Mouse (Mus musculus) heart, embryonic 11.5 days (tissue): Measurements from ENCODE around the gene Zfp281. TPM values are rescaled to one million over a fixed set of nuclear protein-coding genes. Genes with fewer than 3 reads are reported as not detected.

Experiments
- ATAC-seq: fragments of 200-750 bp; cut with Nextera tagmentation; replicated peaks from 2 replicates; pipeline ENCODE4 v1.8.0; 2017; ENCODE audit warnings: moderate library complexity; ENCODE audit not compliant: insufficient number of reproducible peaks, low FRiP score, low TSS enrichment
- H3K27ac ChIP-seq: fragments of 300-500 bp; sonication (generic); 2 replicates; pipeline ENCODE4 v1.5.1; 2014; ENCODE audit warnings: mild to moderate bottlenecking, low read depth, low read length
- H3K27me3 ChIP-seq: fragments of 300-500 bp; sonication (generic); 2 replicates; pipeline ENCODE4 v1.6.1; 2014; ENCODE audit warnings: mild to moderate bottlenecking, low read length, mixed read lengths; ENCODE audit not compliant: control insufficient read depth, insufficient read depth
- H3K36me3 ChIP-seq: fragments of 300-500 bp; sonication (generic); 2 replicates; pipeline ENCODE4 v1.6.1; 2014; ENCODE audit warnings: mild to moderate bottlenecking, low read length, moderate library complexity, mixed read lengths; ENCODE audit not compliant: control insufficient read depth, insufficient read depth
- H3K4me1 ChIP-seq: fragments of 300-500 bp; sonication (generic); 2 replicates; pipeline ENCODE4 v1.6.1; 2014; ENCODE audit warnings: low read length; ENCODE audit not compliant: control insufficient read depth, insufficient read depth
- H3K4me2 ChIP-seq: fragments of 300-500 bp; sonication (generic); 2 replicates; pipeline ENCODE4 v1.6.1; 2014; ENCODE audit warnings: mild to moderate bottlenecking, moderate library complexity
- H3K4me3 ChIP-seq: fragments of 300-500 bp; sonication (generic); 2 replicates; pipeline ENCODE4 v1.5.1; 2014; ENCODE audit warnings: low read depth, low read length
- H3K9ac ChIP-seq: fragments of 300-500 bp; sonication (generic); 2 replicates; pipeline ENCODE4 v1.6.1; 2014; ENCODE audit warnings: mild to moderate bottlenecking, low read depth, low read length, moderate library complexity
- H3K9me3 ChIP-seq: fragments of 300-500 bp; sonication (generic); replicated peaks from 2 replicates; pipeline ENCODE4 v1.6.1; 2016; ENCODE audit warnings: low read length; ENCODE audit not compliant: control insufficient read depth
- WGBS: fragments of 180-500 bp; shearing (Covaris S2); extraction: QIAGEN DNeasy Blood & Tissue Kit; methylation state at CpG from one replicate; pipeline ENCODE4 v1.1.7; 2014; ENCODE audit not compliant: insufficient replicate concordance; 5-methylcytosine and 5-hydroxymethylcytosine counted together
- polyA plus RNA-seq: library from polyadenylated mRNA; unstranded; fragments of >200 nt; fragmentation: Nextera tagmentation; extraction: Ambion mirVana; gene quantifications from 2 replicates; pipeline ENCODE4 v1.2.1, GENCODE M21; 2014

Zfp281 gene
- polyA plus RNA-seq, 1 experiment from 2014 or later = 17.5 TPM

- no peak overlapping the region for H3K4me2 ChIP-seq
- no peak overlapping the region for H3K27ac ChIP-seq
- no peak overlapping the region for H3K4me3 ChIP-seq
- H3K27me3 ChIP-seq = no peaks in the 10 kb centered on the region
- WGBS = 88% methylated on average over 13 of the region's 13 CpGs
- H3K36me3 ChIP-seq = no peaks in the 10 kb centered on the region
- no peak overlapping the region for H3K9ac ChIP-seq
- no peak for ATAC-seq
- H3K9me3 ChIP-seq = no peaks in the 10 kb centered on the region
- H3K4me1 ChIP-seq = peaks cover 6% of the 10 kb centered on the region; the same call in 1 of the 2 replicates
Measured at GRCm38 (mm10) chr1:136658456-136659227, 33.9 kb downstream of the Zfp281 start.

DNA sequence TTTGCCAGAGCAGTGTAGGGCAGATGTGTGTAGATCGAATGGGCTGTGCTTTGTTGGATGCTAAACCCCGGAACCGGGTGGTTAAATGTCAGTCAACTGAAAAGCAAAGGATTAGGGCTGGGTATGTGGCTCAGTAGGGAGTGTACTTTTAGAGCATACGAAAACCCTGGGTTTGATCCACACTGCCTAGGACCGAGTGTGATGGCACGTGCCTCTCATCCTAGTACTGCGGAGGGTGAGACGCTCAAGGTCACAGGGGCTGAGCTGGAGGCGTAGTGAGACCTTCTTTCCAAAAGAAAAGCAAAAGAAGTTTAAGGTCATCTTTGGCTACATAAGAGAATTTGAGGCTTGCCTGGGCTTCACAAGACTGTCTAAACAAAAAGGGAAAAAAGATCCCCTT lies 34.6 kb downstream of the Zfp281 start:
- Histone ChIP-seq H3K27me3 (no peaks in the 10 kb centered on the region), H3K9ac (no peak overlapping the region), H3K4me2 (no peak overlapping the region), H3K4me3 (no peak overlapping the region), H3K4me1 (peaks cover 6% of the 10 kb centered on the region; the same call in 1 of the 2 replicates), H3K27ac (no peak overlapping the region), H3K36me3 (no peaks in the 10 kb centered on the region), H3K9me3 (no peaks in the 10 kb centered on the region)
- WGBS = 82% methylated on average over 9 of the region's 9 CpGs
- no peak for ATAC-seq

- no peak overlapping the region for H3K4me3 ChIP-seq
- no peaks in the 10 kb centered on the region for H3K9me3 ChIP-seq
- H3K9ac ChIP-seq = no peak overlapping the region
- peaks cover 6% of the 10 kb centered on the region; the same call in 1 of the 2 replicates for H3K4me1 ChIP-seq
- WGBS = 58% methylated on average over 9 of the region's 9 CpGs
- no peak overlapping the region for H3K4me2 ChIP-seq
- ATAC-seq = no peak
- H3K36me3 ChIP-seq = no peaks in the 10 kb centered on the region
- H3K27ac ChIP-seq = no peak overlapping the region
- no peaks in the 10 kb centered on the region for H3K27me3 ChIP-seq
Measured at GRCm38 (mm10) chr1:136659917-136660316, 35.2 kb downstream of the Zfp281 start.

GRCm38 (mm10) chr1:136661511-136661910 lies 36.8 kb downstream of the Zfp281 start:
- Histone ChIP-seq H3K4me1 (peaks cover 6% of the 10 kb centered on the region; the same call in 1 of the 2 replicates), H3K4me3 (no peak overlapping the region), H3K36me3 (no peaks in the 10 kb centered on the region), H3K27ac (no peak overlapping the region; the same call in 1 of the 2 replicates), H3K9ac (no peak overlapping the region), H3K9me3 (no peaks in the 10 kb centered on the region), H3K27me3 (no peaks in the 10 kb centered on the region), H3K4me2 (peak overlapping the region; percentile 6)
- no peak for ATAC-seq
- 28% methylated on average over 9 of the region's 9 CpGs for WGBS

DNA sequence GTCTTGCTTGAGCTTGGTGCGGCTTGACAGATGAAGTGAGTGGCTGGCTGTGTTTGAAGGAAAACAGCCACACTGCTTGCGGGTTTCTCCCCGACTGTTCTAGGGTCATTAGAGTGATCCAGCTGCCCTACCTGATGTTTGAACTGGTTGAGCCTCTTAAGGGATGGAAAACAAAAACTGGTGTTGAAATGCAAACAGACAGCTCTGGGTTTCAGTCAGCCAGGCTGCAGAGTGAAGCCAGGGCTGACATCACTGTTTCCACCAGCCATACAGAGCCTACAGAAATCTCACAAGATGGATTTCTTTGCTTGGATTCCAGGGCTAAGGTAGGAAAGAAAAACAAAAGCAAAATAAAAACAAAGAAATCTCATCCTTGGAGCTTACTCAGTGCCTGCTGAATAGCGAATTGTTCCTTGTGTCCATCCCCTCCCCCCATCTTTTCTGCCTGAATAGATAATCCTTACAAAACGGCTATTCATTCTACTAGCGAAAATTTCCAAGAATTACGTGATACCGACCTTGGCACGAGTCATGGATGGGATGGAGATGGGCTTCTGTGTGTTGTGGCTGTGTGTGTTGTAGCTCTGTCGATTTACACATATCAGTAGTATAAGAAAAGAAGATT lies 37.4 kb downstream of the Zfp281 start:
- 32% methylated on average over 10 of the region's 10 CpGs for WGBS
- no peak for ATAC-seq
- Histone ChIP-seq H3K9me3 (no peaks in the 10 kb centered on the region), H3K36me3 (no peaks in the 10 kb centered on the region), H3K4me1 (peaks cover 6% of the 10 kb centered on the region; the same call in 1 of the 2 replicates), H3K27ac (no peak overlapping the region; the same call in 1 of the 2 replicates), H3K4me2 (peak overlapping the region; percentile 6), H3K9ac (no peak overlapping the region), H3K27me3 (no peaks in the 10 kb centered on the region), H3K4me3 (no peak overlapping the region)

DNA sequence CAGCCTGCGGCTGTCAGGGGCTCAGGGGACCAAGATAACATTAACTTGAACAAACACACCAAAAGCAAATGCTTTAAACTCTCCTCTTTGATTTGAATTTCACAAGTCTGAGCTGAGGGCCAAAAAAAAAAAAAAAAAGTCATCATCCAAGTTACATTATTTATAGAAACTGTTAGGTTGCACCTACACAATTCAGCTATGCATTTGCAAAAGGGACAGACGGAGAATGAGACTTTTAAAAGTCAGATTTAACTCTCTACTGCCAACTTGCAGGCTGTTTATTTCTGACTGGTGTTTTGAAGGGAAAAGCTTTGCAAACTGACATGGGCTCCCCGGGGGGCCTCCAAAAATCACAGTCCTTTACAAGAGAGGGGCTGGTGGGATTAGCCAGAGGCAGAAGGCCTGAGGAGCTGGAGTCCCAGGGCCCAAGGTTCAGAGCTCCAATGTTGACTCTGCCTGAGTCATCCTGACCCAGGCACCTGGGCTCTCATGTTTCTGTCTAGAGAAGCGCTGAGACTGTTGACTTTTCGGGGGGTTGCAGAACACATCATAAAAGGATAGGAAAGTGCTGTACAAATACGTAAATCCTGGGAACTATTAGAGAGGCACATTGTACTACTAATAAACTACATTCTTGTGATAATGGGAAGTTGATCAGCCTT lies 40.4 kb downstream of the Zfp281 start:
- Histone ChIP-seq H3K27me3 (no peaks in the 10 kb centered on the region), H3K4me2 (no peak overlapping the region), H3K4me1 (peaks cover 6% of the 10 kb centered on the region; the same call in 1 of the 2 replicates), H3K36me3 (no peaks in the 10 kb centered on the region), H3K4me3 (no peak overlapping the region), H3K9ac (no peak overlapping the region), H3K9me3 (no peaks in the 10 kb centered on the region), H3K27ac (no peak overlapping the region)
- WGBS = 45% methylated on average over 6 of the region's 6 CpGs
- ATAC-seq = no peak

DNA sequence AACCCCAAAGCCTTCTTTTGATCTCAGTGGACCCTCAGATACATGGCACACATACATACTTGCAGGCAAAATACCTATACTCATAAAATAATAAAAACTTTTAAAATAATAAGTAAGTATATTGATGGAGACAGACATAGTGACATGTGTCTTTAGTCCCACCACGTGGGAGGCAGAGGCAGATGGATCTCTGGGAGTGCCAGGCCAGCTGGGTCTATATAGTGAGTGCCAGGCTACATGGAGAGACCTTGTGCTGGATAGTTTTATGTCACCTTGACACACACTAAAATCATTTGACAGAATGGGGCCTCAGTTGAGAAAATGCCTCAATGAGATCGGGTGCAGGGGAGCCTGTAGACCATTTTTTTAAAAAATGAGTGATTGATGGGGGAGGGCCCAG lies 41.8 kb downstream of the Zfp281 start:
- no peak for ATAC-seq
- H3K9ac ChIP-seq = no peak overlapping the region
- no peaks in the 10 kb centered on the region for H3K27me3 ChIP-seq
- H3K9me3 ChIP-seq = no peaks in the 10 kb centered on the region
- 78% methylated on average over 2 of the region's 2 CpGs for WGBS
- no peak overlapping the region for H3K4me3 ChIP-seq
- no peak overlapping the region for H3K4me2 ChIP-seq
- H3K27ac ChIP-seq = no peak overlapping the region
- no peaks in the 10 kb centered on the region for H3K36me3 ChIP-seq
- peaks cover 3% of the 10 kb centered on the region; the same call in 1 of the 2 replicates for H3K4me1 ChIP-seq

- no peaks in the 10 kb centered on the region for H3K36me3 ChIP-seq
- peaks cover 7% of the 10 kb centered on the region for H3K4me1 ChIP-seq
- H3K9me3 ChIP-seq = no peaks in the 10 kb centered on the region
- no peak for ATAC-seq
- no peak overlapping the region for H3K4me3 ChIP-seq
- no peaks in the 10 kb centered on the region for H3K27me3 ChIP-seq
- no peak overlapping the region for H3K27ac ChIP-seq
- H3K9ac ChIP-seq = no peak overlapping the region
- WGBS = 74% methylated on average over 7 of the region's 7 CpGs
- H3K4me2 ChIP-seq = no peak overlapping the region
Measured at GRCm38 (mm10) chr1:136669926-136670325, 45.2 kb downstream of the Zfp281 start.
